Mouse (Mus musculus) embryo, embryonic 11 days (tissue): ENCODE measurements around the gene Dusp14.

Experiments
- DNase-seq: peaks from one replicate; pipeline ENCODE4 v3.0.0-alpha.2; 2015

The Dusp14 gene

GRCm38 (mm10) chr11:84011576-84011975, 57.5 kb downstream of the Dusp14 start:
- DNase-seq: no peak

- DNase-seq: peak; percentile 17
Observed at GRCm38 (mm10) chr11:84011050-84011449, 58.0 kb downstream of the Dusp14 start.

GRCm38 (mm10) chr11:84010411-84010810, 58.6 kb downstream of the Dusp14 start:
- DNase-seq: no peak

GRCm38 (mm10) chr11:84009001-84009400, 60.1 kb downstream of the Dusp14 start:
- no peak for DNase-seq

GRCm38 (mm10) chr11:84003986-84004385, 65.1 kb downstream of the Dusp14 start:
- no peak for DNase-seq

- DNase-seq: no peak
Observed at GRCm38 (mm10) chr11:84001257-84001656, 67.8 kb downstream of the Dusp14 start.

GRCm38 (mm10) chr11:83999411-83999915, 69.6 kb downstream of the Dusp14 start:
- no peak for DNase-seq

GRCm38 (mm10) chr11:83998993-83999392, 70.1 kb downstream of the Dusp14 start:
- DNase-seq: no peak
